9 mouse cellular contexts compared by ENCODE assay signal in the genomic region with DNA sequence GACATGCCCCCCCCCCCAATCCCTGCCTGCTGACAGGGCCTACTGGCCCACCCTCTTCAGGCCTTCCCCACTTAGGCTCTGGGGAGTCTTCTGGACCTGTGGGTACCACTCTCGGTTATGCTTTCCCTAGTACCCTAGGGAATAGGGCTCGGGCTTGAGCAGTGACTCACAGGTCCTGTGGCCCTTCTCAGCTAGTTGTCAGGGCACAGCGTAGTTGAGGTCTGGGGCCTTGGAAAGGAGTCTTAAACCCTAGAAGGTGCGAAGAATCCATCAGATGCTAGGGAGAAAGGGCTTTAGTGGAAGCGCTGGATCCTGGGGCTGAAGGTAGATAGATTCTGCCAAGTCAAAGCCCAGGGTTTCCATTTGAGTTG. TPM values are rescaled to one million over a fixed set of nuclear protein-coding genes. Genes with fewer than 3 reads are reported as not detected.
A peak's percentile ranks its signal among the peaks of the same experiment; 100 is the strongest.
DNase-seq lines count a peak whose midpoint lies in the region; ATAC-seq lines count a peak whose summit lies in the region.
"Had no signal": no experiment of that assay in that cellular context is flagged by ENCODE, and none has a peak within 500 bp of the region (broad histone marks: within the 10 kb centered on the region; RNA-seq: fewer than 3 reads in every experiment).

No protein-coding gene starts in this region.

- H3K4me1 ChIP-seq in embryonic facial prominence, embryonic 10.5 days, result peaks cover 72% of the 10 kb centered on the region
- H3K4me1 ChIP-seq in heart, embryonic 16.5 days (ENCODE audit: control insufficient read depth, insufficient read depth, low read length), result peaks cover 62% of the 10 kb centered on the region
- peaks cover 62% of the 10 kb centered on the region for H3K4me1 ChIP-seq in midbrain, embryonic 12.5 days

- H3K27ac ChIP-seq in embryonic facial prominence, embryonic 10.5 days (replicated peaks), result peak overlapping the region; percentile 93
- H3K27ac ChIP-seq in heart, embryonic 16.5 days (ENCODE audit: low read length), result peak overlapping the region; percentile 100
- peak overlapping the region; percentile 91 for H3K27ac ChIP-seq in midbrain, embryonic 12.5 days (replicated peaks)

- WGBS in embryonic facial prominence, embryonic 10.5 days, result 27% methylated on average over 5 of the region's 5 CpGs
- WGBS in heart, embryonic 16.5 days, result 15% methylated on average over 5 of the region's 5 CpGs
- 33% methylated on average over 5 of the region's 5 CpGs for WGBS in midbrain, embryonic 12.5 days

- H3K4me2 ChIP-seq in heart, embryonic 16.5 days (ENCODE audit: low read depth, low read length), result peak overlapping the region; percentile 91
- peak overlapping the region; percentile 81 for H3K4me2 ChIP-seq in midbrain, embryonic 12.5 days (replicated peaks)

- peak; percentile 14 for DNase-seq in kidney, adult 18-20 months
- DNase-seq in kidney, postnatal 36 days, result no peak
- no peak for DNase-seq in embryonic facial prominence, embryonic 10.5 days (ENCODE audit: low spot score)
- DNase-seq in Muller cell, postnatal 12 days (ENCODE audit: inconsistent ontology term), result no peak
- DNase-seq in embryo, embryonic 11 days, result no peak
- no peak for DNase-seq in ovary, postnatal 36 days (ENCODE audit: low spot score)

- no peaks in the 10 kb centered on the region for H3K9me3 ChIP-seq in embryonic facial prominence, embryonic 10.5 days
- H3K9me3 ChIP-seq in heart, embryonic 16.5 days (replicated peaks; ENCODE audit: control insufficient read depth, low read length), result no peaks in the 10 kb centered on the region
- H3K9me3 ChIP-seq in midbrain, embryonic 12.5 days, result no peaks in the 10 kb centered on the region

- H3K9ac ChIP-seq in heart, embryonic 16.5 days (ENCODE audit: low read length), result peak overlapping the region; percentile 43
- H3K9ac ChIP-seq in midbrain, embryonic 12.5 days (replicated peaks), result peak overlapping the region; percentile 61

- H3K36me3 ChIP-seq in embryonic facial prominence, embryonic 10.5 days (replicated peaks), result peaks cover 52% of the 10 kb centered on the region
- H3K36me3 ChIP-seq in heart, embryonic 16.5 days (ENCODE audit: control insufficient read depth, insufficient read depth), result peaks cover 12% of the 10 kb centered on the region
- H3K36me3 ChIP-seq in midbrain, embryonic 12.5 days, result peaks cover 7% of the 10 kb centered on the region; the same call in 1 of the 2 replicates

- peaks cover 7% of the 10 kb centered on the region; the same call in 1 of the 2 replicates for H3K27me3 ChIP-seq in embryonic facial prominence, embryonic 10.5 days (replicated peaks; ENCODE audit: low read depth, poor library complexity, severe bottlenecking)
- no peaks in the 10 kb centered on the region for H3K27me3 ChIP-seq in heart, embryonic 16.5 days (ENCODE audit: control insufficient read depth, insufficient read depth, low read length)
- H3K27me3 ChIP-seq in midbrain, embryonic 12.5 days, result peaks cover 17% of the 10 kb centered on the region

- peak overlapping the region; percentile 56 for H3K4me3 ChIP-seq in embryonic facial prominence, embryonic 10.5 days
- H3K4me3 ChIP-seq in heart, embryonic 16.5 days (ENCODE audit: low read length), result peak overlapping the region; percentile 61
- H3K4me3 ChIP-seq in midbrain, embryonic 12.5 days, result peak overlapping the region; percentile 43

- ATAC-seq in heart, embryonic 16.5 days (replicated peaks; ENCODE audit: extremely low read depth, insufficient read depth, low FRiP score), result no peak
- no peak for ATAC-seq in midbrain, embryonic 12.5 days (ENCODE audit: low FRiP score, low read depth)

RNA-seq across cellular contexts. Expression of gene Bcl9l, which starts 17.5 kb away (rescaled TPM):
- 7.4 and 7.7 TPM in 2 replicates for polyA plus RNA-seq in embryonic facial prominence, embryonic 10.5 days (2016; fragmentation: Nextera tagmentation; extraction: Ambion mirVana)
- polyA plus RNA-seq in heart, embryonic 16.5 days (2015; fragmentation: Nextera tagmentation; extraction: Ambion mirVana), result 11.1 and 11.3 TPM in 2 replicates
- polyA plus RNA-seq in midbrain, embryonic 12.5 days (2016; fragmentation: Nextera tagmentation; extraction: Ambion mirVana), result 10.2 and 10.4 TPM in 2 replicates

RNA-seq across cellular contexts. Expression of gene Upk2, which starts 45.4 kb away (rescaled TPM):
- polyA plus RNA-seq in embryonic facial prominence, embryonic 10.5 days (2016; fragmentation: Nextera tagmentation; extraction: Ambion mirVana), result 0.41 and 0.59 TPM in 2 replicates
- 0.50 TPM in 1 of 2 replicates, not detected in the other for polyA plus RNA-seq in heart, embryonic 16.5 days (2015; fragmentation: Nextera tagmentation; extraction: Ambion mirVana)
- not detected in 2 replicates for polyA plus RNA-seq in midbrain, embryonic 12.5 days (2016; fragmentation: Nextera tagmentation; extraction: Ambion mirVana)
- polyA plus RNA-seq: liver, embryonic 16.5 days had no signal

RNA-seq across cellular contexts. Expression of gene Foxr1, which starts 59.2 kb away (rescaled TPM):
- polyA plus RNA-seq in embryonic facial prominence, embryonic 10.5 days (2016; fragmentation: Nextera tagmentation; extraction: Ambion mirVana), result not detected in 2 replicates
- not detected in 2 replicates for polyA plus RNA-seq in heart, embryonic 16.5 days (2015; fragmentation: Nextera tagmentation; extraction: Ambion mirVana)
- not detected in 2 replicates for polyA plus RNA-seq in midbrain, embryonic 12.5 days (2016; fragmentation: Nextera tagmentation; extraction: Ambion mirVana)
- polyA plus RNA-seq: liver, embryonic 16.5 days had no signal
